Mouse (Mus musculus) intestine, embryonic 16.5 days (tissue): ENCODE measurements around the gene Syt11. TPM values are rescaled to one million over a fixed set of nuclear protein-coding genes. Genes with fewer than 3 reads are reported as not detected.

Experiments
- ATAC-seq: fragments of 200-750 bp; cut with Nextera tagmentation; 2 replicates; pipeline ENCODE4 v1.8.0; 2017; ENCODE audit warnings: moderate TSS enrichment, moderate library complexity
- H3K27ac ChIP-seq: fragments of 300-500 bp; sonication (generic); 2 replicates; pipeline ENCODE4 v1.5.1; 2014; ENCODE audit warnings: mild to moderate bottlenecking, low read length
- H3K27me3 ChIP-seq: fragments of 300-500 bp; sonication (generic); replicated peaks from 2 replicates; pipeline ENCODE4 v1.6.1; 2014; ENCODE audit warnings: low read length, control low read depth, mixed read lengths; ENCODE audit not compliant: control insufficient read depth, insufficient read depth
- H3K36me3 ChIP-seq: fragments of 300-500 bp; sonication (generic); 2 replicates; pipeline ENCODE4 v1.6.1; 2014; ENCODE audit warnings: low read length, control low read depth; ENCODE audit not compliant: control insufficient read depth, insufficient read depth
- H3K4me1 ChIP-seq: fragments of 300-500 bp; sonication (generic); 2 replicates; pipeline ENCODE4 v1.6.1; 2014; ENCODE audit warnings: low read length, control low read depth, mixed read lengths; ENCODE audit not compliant: control insufficient read depth, insufficient read depth
- H3K4me2 ChIP-seq: fragments of 300-500 bp; sonication (generic); 2 replicates; pipeline ENCODE4 v1.6.1; 2014; ENCODE audit warnings: low read depth, low read length, control low read depth
- H3K4me3 ChIP-seq: fragments of 300-500 bp; sonication (generic); 2 replicates; pipeline ENCODE4 v1.5.1; 2014; ENCODE audit warnings: mild to moderate bottlenecking, low read length
- H3K9ac ChIP-seq: fragments of 300-500 bp; sonication (generic); 2 replicates; pipeline ENCODE4 v1.6.1; 2014; ENCODE audit warnings: low read depth, low read length
- H3K9me3 ChIP-seq: fragments of 300-500 bp; sonication (generic); 2 replicates; pipeline ENCODE4 v1.6.1; 2016; ENCODE audit warnings: low read length, control low read depth; ENCODE audit not compliant: control insufficient read depth
- WGBS: fragments of 180-500 bp; shearing (Covaris S2); extraction: QIAGEN DNeasy Blood & Tissue Kit; methylation state at CpG from one replicate; pipeline ENCODE4 v1.1.7; 2014; 5-methylcytosine and 5-hydroxymethylcytosine counted together
- polyA plus RNA-seq: library from polyadenylated mRNA; unstranded; fragments of >200 nt; fragmentation: Nextera tagmentation; extraction: Ambion mirVana; gene quantifications from 2 replicates; pipeline ENCODE4 v1.2.1, GENCODE M21; 2015

Syt11 gene
- polyA plus RNA-seq, 1 experiment from 2014 or later = 18.8 TPM

- Histone ChIP-seq H3K9me3 (peaks cover 6% of the 10 kb centered on the region), H3K4me3 (no peak overlapping the region), H3K36me3 (0 out of 2 replicates have a peak, but pooled peaks cover 5% of the 10 kb centered on the region), H3K27me3 (no peaks in the 10 kb centered on the region), H3K4me2 (no peak overlapping the region), H3K9ac (no peak overlapping the region), H3K27ac (peak overlapping the region; percentile 86), H3K4me1 (no peaks in the 10 kb centered on the region)
- ATAC-seq = peak; percentile 22; the same call in 1 of the 2 replicates
- WGBS = 81% methylated on average over 14 of the region's 15 CpGs
These were observed 28.7 kb downstream of the Syt11 start for GRCm38 (mm10) chr3:88746139-88746870.

- Histone ChIP-seq H3K27me3 (no peaks in the 10 kb centered on the region), H3K9me3 (peaks cover 6% of the 10 kb centered on the region), H3K4me3 (no peak overlapping the region), H3K9ac (no peak overlapping the region), H3K4me2 (no peak overlapping the region), H3K4me1 (no peaks in the 10 kb centered on the region), H3K27ac (no peak overlapping the region), H3K36me3 (0 out of 2 replicates have a peak, but pooled peaks cover 5% of the 10 kb centered on the region)
- no peak for ATAC-seq
- 87% methylated on average over 9 of the region's 9 CpGs for WGBS
These were observed 29.4 kb downstream of the Syt11 start for GRCm38 (mm10) chr3:88745534-88745933.

- no peaks in the 10 kb centered on the region for H3K27me3 ChIP-seq
- 97% methylated on average over 3 of the region's 3 CpGs for WGBS
- H3K9ac ChIP-seq = no peak overlapping the region
- no peak overlapping the region for H3K27ac ChIP-seq
- H3K4me1 ChIP-seq = no peaks in the 10 kb centered on the region
- H3K36me3 ChIP-seq = 0 out of 2 replicates have a peak, but pooled peaks cover under 1% of the 10 kb centered on the region
- H3K4me3 ChIP-seq = no peak overlapping the region
- no peaks in the 10 kb centered on the region for H3K9me3 ChIP-seq
- ATAC-seq = no peak
- no peak overlapping the region for H3K4me2 ChIP-seq
These were observed 34.8 kb downstream of the Syt11 start for GRCm38 (mm10) chr3:88740147-88740546.

- no peak overlapping the region for H3K4me3 ChIP-seq
- H3K27me3 ChIP-seq = no peaks in the 10 kb centered on the region
- WGBS = 53% methylated on average over 3 of the region's 3 CpGs
- H3K4me1 ChIP-seq = no peaks in the 10 kb centered on the region
- no peak overlapping the region for H3K9ac ChIP-seq
- H3K36me3 ChIP-seq = no peaks in the 10 kb centered on the region
- no peak overlapping the region for H3K27ac ChIP-seq
- no peak overlapping the region for H3K4me2 ChIP-seq
- H3K9me3 ChIP-seq = no peaks in the 10 kb centered on the region
- no peak for ATAC-seq
These were observed 36.3 kb downstream of the Syt11 start for GRCm38 (mm10) chr3:88738641-88739040.

- no peaks in the 10 kb centered on the region for H3K4me1 ChIP-seq
- H3K9me3 ChIP-seq = no peaks in the 10 kb centered on the region
- no peak overlapping the region for H3K9ac ChIP-seq
- H3K4me2 ChIP-seq = no peak overlapping the region
- H3K27me3 ChIP-seq = no peaks in the 10 kb centered on the region
- ATAC-seq = peak; percentile 46; the same call in 1 of the 2 replicates
- no peak overlapping the region for H3K4me3 ChIP-seq
- WGBS = 67% methylated on average over 2 of the region's 2 CpGs
- H3K27ac ChIP-seq = no peak overlapping the region
- H3K36me3 ChIP-seq = 0 out of 2 replicates have a peak, but pooled peaks cover 2% of the 10 kb centered on the region
These were observed 38.4 kb downstream of the Syt11 start for GRCm38 (mm10) chr3:88736556-88736955.

GRCm38 (mm10) chr3:88719098-88719497, 55.9 kb downstream of the Syt11 start:
- Histone ChIP-seq H3K36me3 (peaks cover 16% of the 10 kb centered on the region), H3K9me3 (no peaks in the 10 kb centered on the region), H3K4me3 (no peak overlapping the region), H3K4me1 (peaks cover 14% of the 10 kb centered on the region), H3K4me2 (no peak overlapping the region), H3K27ac (peak overlapping the region; percentile 19), H3K9ac (no peak overlapping the region), H3K27me3 (no peaks in the 10 kb centered on the region)
- ATAC-seq = peak; percentile 27
- 72% methylated on average over 2 of the region's 2 CpGs for WGBS

- Histone ChIP-seq H3K4me2 (peak overlapping the region; percentile 21), H3K9ac (no peak overlapping the region), H3K9me3 (no peaks in the 10 kb centered on the region), H3K4me3 (peak overlapping the region; percentile 8), H3K36me3 (peaks cover 17% of the 10 kb centered on the region; the same call in 1 of the 2 replicates), H3K27ac (no peak overlapping the region), H3K4me1 (peaks cover 14% of the 10 kb centered on the region), H3K27me3 (no peaks in the 10 kb centered on the region)
- ATAC-seq = no peak
- 24% methylated on average over 1 of the region's 1 CpGs for WGBS
These were observed 57.1 kb downstream of the Syt11 start for GRCm38 (mm10) chr3:88717831-88718230.

- Histone ChIP-seq H3K9me3 (no peaks in the 10 kb centered on the region), H3K4me1 (peaks cover 14% of the 10 kb centered on the region), H3K27ac (peak overlapping the region; percentile 80), H3K36me3 (peaks cover 17% of the 10 kb centered on the region; the same call in 1 of the 2 replicates), H3K9ac (peak overlapping the region; percentile 77), H3K4me2 (peak overlapping the region; percentile 81), H3K27me3 (no peaks in the 10 kb centered on the region), H3K4me3 (peak overlapping the region; percentile 77)
- ATAC-seq = peak; percentile 80
- 5% methylated on average over 9 of the region's 9 CpGs for WGBS
These were observed 57.7 kb downstream of the Syt11 start for GRCm38 (mm10) chr3:88717198-88717798.

- 2% methylated on average over 27 of the region's 27 CpGs for WGBS
- H3K4me1 ChIP-seq = peaks cover 14% of the 10 kb centered on the region
- H3K9me3 ChIP-seq = no peaks in the 10 kb centered on the region
- H3K36me3 ChIP-seq = 0 out of 2 replicates have a peak, but pooled peaks cover 17% of the 10 kb centered on the region
- peak within 1 kb of the TSS; percentile 77 for H3K4me3 ChIP-seq
- peak within 1 kb of the TSS; percentile 81 for H3K4me2 ChIP-seq
- peak within 1 kb of the TSS; percentile 77 for H3K9ac ChIP-seq
- ATAC-seq = peak; percentile 97
- peak within 1 kb of the TSS; percentile 80 for H3K27ac ChIP-seq
- no peaks in the 10 kb centered on the region for H3K27me3 ChIP-seq
These were observed 58.4 kb downstream of the Syt11 start, which contains the start of gene Rit1 for GRCm38 (mm10) chr3:88716399-88717197. TSS of gene Rit1 (plus strand) at chr3:88716838.
